Mouse (Mus musculus) MEL (cell line): Measurements from ENCODE around the gene Sec23b.
"Not testable (repeated sequence)": the region's sequence is repeated elsewhere in the genome, so short reads cannot be mapped to it uniquely, and the experiment has no call there.

Experiments used
- CTCF ChIP-seq, 3 experiments: IDR thresholded peaks in 2 of 3; conservative IDR thresholded peaks in 1 of 3; 2 replicates each; pipeline ENCODE4 v1.5.1; 2011 to 2012; ENCODE audit warnings: low read length in 3 of 3, low read depth in 2 of 3, mild to moderate bottlenecking in 2 of 3, improper control_type of control experiment in 1 of 3, inconsistent platforms in 1 of 3, mixed read lengths in 1 of 3, moderate library complexity in 1 of 3; ENCODE audit not compliant: control insufficient read depth in 1 of 3, insufficient read depth in 1 of 3, poor library complexity in 1 of 3, severe bottlenecking in 1 of 3
- ELF1 ChIP-seq: IDR thresholded peaks from 2 replicates; pipeline ENCODE4 v1.6.1; 2014; ENCODE audit warnings: low read depth, mild to moderate bottlenecking, inconsistent platforms, low read length, improper control_type of control experiment, moderate library complexity
- GATA1 ChIP-seq: IDR thresholded peaks from 2 replicates; pipeline ENCODE4 v1.6.1; 2011; ENCODE audit warnings: low read depth, low read length, improper control_type of control experiment
- MAFK ChIP-seq: IDR thresholded peaks from 2 replicates; pipeline ENCODE4 v1.6.1; 2011; ENCODE audit warnings: low read depth, mild to moderate bottlenecking, low read length, improper control_type of control experiment, borderline replicate concordance
- MAX ChIP-seq: IDR thresholded peaks from 2 replicates; pipeline ENCODE4 v1.6.1; 2011; ENCODE audit warnings: low read length, improper control_type of control experiment
- POLR2A ChIP-seq, 2 experiments: IDR thresholded peaks; 2 replicates each; pipeline ENCODE4 v1.6.1; 2011 to 2012; ENCODE audit warnings: low read length in 2 of 2, mild to moderate bottlenecking in 2 of 2, control low read depth in 1 of 2, improper control_type of control experiment in 1 of 2, low read depth in 1 of 2, moderate library complexity in 1 of 2; ENCODE audit not compliant: control insufficient read depth in 1 of 2, insufficient read depth in 1 of 2, poor library complexity in 1 of 2
- POLR2AphosphoS2 ChIP-seq: IDR thresholded peaks from 2 replicates; pipeline ENCODE4 v1.6.1; 2011; ENCODE audit warnings: low read length, improper control_type of control experiment
- TBP ChIP-seq: IDR thresholded peaks from 2 replicates; pipeline ENCODE4 v1.8.0; 2011; ENCODE audit warnings: low read depth, low read length, improper control_type of control experiment
- USF1 ChIP-seq: IDR thresholded peaks from 2 replicates; pipeline ENCODE4 v1.6.1; 2014; ENCODE audit warnings: low read depth, mild to moderate bottlenecking, inconsistent platforms, low read length, improper control_type of control experiment, moderate library complexity
- ZMIZ1 ChIP-seq: IDR thresholded peaks from 2 replicates; pipeline ENCODE4 v1.6.1; 2012; ENCODE audit warnings: low read depth, mild to moderate bottlenecking, inconsistent platforms, low read length, improper control_type of control experiment, moderate library complexity

DNA sequence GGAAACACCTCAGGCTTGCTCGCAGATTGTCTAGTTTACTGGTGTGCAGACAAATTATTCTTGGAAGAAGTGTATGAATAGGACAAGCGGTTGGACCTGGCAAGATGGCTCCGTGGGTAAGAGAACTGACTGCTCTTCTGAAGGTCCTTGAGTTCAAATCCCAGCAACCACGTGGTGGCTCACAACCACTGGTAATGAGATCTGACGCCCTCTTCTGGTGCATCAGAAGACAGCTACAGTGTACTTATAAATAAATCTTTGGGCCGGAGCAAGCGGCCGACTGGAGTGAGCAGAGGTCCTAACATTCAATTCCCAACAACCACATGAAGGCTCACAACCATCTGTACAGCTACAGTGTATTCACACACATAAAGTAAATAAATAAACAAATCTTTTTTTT is 37.0 kb downstream of the Sec23b start:
- not testable (repeated sequence) for TF ChIP-seq POLR2AphosphoS2; TBP; POLR2A (IDR thresholded peaks at IDR 0.05; ENCODE audit: control insufficient read depth in 1 of 2, insufficient read depth in 1 of 2, low read depth in 1 of 2, low read length in 2 of 2, poor library complexity in 1 of 2); MAFK; GATA1; ELF1; ZMIZ1
- peak; percentile 61; the same call in 1 of the 2 replicates for TF ChIP-seq USF1
- TF ChIP-seq CTCF (IDR thresholded peaks at IDR 0.05 in 2 of 3, conservative IDR thresholded peaks at IDR 0.05 in 1 of 3; ENCODE audit: control insufficient read depth in 1 of 3, insufficient read depth in 1 of 3, low read depth in 2 of 3, low read length in 3 of 3, poor library complexity in 1 of 3, severe bottlenecking in 1 of 3) = peak in 1 of 3 experiments; percentile 31; a peak in 2 of 6 replicates
- peak; percentile 45; the same call in 1 of the 2 replicates for TF ChIP-seq MAX
